Mouse (Mus musculus) brain, adult 2 months (tissue): ENCODE results near the gene Rapgef1.

Experiments used
- DNase-seq: peaks from one replicate; pipeline ENCODE4 v3.0.0; 2011; ENCODE audit warnings: low read depth, low spot score

The Rapgef1 gene

DNA sequence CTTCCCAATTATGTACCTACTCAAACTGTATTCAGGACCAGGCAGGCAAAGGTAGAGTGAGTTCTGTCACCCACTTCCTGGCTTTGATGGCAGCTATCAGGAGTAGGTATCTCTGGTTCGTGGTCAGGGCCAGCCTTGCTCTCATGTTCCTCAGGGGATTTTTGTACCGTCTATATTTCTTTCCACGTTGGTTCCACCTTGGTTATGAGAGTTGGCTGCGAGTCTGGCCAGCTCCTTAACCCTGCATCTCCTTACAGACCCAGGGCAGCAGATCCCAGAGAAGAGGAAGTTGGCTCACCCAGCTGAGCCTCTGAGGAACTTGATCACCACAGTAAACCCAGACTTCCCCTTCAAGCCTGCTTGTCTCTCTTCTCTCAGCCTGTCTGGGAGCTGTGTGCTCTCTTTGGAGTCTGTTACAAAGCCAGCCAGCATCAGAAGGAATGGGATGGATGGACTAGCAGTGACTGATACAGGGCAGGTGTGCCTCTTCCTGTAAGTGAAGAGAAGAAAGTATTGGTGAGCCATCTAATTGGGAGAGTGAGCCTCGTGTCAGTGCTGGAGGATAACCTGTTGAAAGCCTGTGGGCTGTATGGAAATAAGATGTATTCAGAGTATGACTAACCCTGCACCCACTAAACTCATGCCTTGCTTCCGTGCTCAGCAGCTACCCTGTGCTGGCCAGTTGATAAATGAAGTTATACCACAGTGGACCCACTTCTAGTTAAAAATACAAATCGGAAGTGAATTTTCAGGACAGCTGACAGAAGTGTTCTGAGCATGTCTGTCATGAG, 53.4 kb downstream of the Rapgef1 start:
- peak; percentile 40 for DNase-seq

DNA sequence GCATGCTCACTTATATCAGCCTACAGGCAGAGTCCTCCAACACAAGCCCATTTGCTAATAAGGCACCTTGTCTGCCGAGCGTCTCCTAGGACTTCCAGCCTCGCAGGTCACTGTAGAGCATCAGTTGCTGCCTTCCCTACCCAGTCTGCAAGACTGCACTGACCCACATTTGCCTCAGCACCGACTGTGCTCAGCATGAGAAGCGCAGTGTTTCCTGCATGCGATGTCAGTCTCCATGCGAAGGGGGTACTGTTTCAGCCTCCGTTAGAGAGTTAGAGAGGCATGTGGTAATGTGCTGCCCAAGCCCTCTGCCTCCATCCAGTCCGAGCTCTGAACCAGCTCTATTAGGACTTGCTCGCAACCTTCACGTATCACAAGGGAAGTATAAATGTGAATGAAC, 54.6 kb downstream of the Rapgef1 start:
- peak; percentile 51 for DNase-seq

DNA sequence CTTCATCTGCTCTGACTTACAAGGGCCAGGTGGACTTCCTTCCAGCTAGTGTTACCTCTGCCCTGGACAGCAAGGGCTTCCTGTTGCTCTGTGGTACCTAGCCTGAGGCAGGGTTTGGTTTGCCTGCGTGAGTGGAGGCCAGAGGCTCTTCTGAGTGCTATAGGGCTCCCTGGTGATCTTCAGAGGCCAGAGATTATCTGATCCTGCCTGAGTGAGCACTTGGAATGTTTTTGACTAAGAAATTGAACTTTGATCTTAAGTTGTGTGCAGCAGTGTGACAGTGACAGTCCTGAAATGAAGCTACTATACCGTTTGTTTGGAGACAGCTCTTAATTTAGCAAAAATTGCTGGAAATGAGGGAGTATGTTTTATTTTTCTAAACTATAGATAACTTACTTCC, 55.0 kb downstream of the Rapgef1 start:
- DNase-seq: no peak

DNA sequence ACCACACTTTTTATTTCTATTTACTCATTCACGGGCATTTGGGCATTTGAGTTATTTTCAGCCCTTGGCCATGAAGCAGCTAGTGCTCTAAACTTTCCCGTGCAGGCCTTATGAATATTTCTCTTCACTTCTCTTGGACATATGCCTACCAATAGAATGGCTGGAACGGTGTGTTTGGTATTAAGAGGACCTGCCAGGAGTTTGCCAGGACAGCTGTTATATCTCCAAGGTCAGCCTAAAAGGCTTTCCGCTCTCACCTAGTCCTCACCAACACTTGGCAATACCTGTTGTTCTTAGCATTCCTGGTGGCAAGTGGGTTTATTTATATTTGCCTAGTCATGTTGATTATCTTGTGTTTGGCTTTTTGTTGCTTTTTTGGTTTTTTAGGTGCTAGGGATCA, 56.3 kb downstream of the Rapgef1 start:
- no peak for DNase-seq

DNA sequence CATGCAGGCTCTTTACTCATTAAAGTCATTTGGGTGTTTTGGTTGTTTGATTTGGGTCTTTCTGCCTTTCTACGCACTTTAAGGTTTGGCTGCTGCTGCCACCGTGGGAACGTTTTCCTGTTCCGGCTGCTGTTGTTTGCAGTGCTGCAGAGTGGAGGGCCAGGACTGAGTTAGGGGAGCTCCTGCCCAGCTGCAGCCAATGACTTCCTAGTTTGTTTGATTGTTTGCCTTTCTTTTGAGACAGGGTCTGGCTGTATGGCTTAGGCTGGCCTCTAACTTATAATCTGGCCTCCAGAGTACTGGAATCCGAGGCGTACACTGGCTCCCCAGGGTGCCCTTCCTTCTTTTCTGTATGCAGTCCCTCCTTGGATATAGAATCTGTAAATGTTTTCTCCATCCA, 57.0 kb downstream of the Rapgef1 start:
- no peak for DNase-seq

DNA sequence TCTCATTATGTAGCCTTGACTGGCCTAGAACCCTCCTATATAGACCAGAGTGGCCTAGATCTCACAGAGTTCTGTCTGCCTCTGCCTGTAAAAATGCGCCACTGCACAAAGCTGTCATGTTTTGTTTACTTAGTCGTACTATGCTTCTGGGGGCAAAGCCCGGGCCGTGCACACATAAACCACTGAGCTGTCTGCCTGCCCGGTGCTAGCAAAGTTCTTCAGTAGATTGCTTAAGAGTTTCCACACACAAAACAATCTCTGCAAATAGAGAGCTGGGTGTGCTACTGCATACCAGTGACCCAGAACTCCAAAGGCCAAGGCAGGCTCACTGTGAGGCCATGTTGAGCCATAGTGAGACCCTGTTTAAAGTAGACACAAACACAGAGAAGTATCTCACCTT, 58.3 kb downstream of the Rapgef1 start:
- DNase-seq: no peak

DNA sequence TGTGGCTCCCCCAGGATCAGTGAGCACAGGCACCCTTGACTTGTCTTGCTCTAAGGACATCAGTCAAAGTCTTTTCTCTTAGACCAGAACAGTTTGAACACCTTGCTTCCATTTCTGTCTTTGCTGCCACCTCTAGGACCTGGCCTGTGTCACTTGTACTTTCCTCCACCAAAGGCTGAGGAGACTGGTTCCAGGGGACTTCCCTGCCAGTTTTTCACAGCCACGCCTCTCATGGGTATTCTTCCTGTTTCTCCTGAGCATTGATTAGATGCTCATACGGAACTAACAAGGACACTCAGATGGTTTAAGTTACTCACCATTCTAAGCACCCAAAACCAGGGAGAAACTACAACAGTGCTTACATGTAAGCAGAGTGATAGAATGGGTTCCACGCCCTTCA, 59.0 kb downstream of the Rapgef1 start:
- DNase-seq: no peak

DNA sequence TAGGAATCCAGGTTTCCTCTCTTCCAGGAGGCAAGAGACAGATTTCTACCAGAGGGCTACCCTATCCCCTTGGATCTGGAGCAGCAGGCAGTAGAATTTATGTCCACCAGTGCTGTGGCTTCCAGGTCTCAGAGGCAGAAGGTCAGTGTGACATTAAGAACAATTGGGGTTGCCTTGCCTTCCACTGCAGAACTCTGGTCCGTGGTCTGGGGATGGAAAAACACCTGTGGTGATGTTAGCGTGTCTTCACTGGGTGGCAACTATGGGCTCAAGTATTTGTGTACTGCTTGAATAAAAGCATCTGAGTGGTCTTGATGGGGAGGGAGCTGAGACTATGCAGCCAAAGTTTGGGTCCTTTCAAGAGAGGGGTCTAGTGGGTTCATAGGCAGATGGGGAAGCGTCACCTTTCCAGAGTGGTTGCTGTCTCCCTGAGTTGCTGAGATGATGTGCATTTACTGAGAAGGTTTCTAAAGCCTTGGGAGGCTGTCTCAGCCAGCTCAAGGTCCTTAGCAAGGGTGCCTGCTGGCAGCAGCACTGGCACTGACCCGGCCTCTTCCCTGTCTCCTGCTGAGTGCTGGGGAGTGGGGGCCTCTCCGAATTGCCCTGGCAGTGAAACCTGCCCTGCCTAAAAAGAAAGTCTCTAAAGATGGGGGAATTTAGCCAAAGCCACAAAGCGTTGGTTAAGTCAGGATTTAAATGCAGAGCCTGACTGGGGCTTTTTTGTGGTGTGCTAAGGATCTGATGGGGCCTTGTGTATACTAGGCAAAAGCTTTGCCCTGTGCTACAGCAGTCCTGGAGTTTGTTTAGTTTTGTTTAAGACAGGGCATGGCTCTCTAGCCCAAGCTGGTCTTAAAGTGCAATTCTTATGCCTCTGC, 60.4 kb downstream of the Rapgef1 start:
- no peak for DNase-seq

DNA sequence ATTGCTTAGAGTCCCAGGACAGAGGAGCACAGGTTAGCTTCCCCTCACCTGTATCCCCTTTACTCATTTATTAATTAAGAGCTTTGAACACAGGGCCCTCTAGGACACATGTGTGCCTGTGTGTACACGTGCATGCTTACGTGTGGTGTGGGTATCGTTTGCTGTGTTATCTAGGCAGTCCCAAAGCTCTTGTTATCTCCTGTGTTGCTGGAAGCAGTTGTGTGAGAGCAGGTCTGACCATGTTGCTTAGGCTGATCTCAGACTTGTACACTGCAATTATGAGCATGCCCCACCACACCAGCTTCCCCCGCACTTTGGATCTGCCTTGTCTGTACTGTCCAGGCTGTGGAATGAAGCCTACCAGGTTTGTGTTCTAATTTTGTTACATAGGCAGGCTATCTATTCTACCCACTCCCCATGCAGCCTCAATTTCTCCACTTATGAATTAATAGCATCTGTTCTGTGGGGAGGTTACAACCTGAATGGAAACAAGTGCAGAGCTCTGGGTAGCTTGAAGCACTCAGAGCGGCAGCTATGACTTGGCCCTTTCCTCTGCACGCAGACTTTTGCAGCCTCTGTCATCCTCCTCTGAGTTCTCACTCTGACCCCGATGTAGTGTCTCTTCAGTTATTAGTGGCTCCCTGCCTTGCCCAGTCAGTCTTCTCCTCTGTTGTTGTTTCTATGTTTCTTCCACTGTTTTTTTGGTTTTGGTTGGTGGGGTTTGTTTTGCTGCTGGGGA, 63.9 kb downstream of the Rapgef1 start:
- no peak for DNase-seq

DNA sequence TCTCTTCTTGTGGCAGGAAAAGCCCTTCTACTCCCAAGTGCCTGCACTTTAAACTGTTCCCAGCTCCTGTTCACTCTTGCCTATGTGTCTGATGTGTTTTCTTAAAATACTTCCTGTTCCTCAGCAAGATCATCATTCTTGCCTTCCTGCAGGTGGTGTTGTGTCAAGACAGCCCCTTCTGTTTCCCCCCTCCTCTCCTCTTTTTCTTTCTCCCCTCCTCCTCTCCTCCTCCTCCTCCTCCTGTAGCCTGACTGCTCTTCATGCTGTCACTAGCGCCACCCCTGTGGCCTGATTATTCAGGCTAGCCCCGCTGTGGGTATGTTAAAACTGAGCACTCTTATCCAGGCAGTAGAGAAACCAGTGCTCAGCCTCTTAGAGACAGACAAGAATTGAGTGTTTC, 65.0 kb downstream of the Rapgef1 start:
- no peak for DNase-seq

DNA sequence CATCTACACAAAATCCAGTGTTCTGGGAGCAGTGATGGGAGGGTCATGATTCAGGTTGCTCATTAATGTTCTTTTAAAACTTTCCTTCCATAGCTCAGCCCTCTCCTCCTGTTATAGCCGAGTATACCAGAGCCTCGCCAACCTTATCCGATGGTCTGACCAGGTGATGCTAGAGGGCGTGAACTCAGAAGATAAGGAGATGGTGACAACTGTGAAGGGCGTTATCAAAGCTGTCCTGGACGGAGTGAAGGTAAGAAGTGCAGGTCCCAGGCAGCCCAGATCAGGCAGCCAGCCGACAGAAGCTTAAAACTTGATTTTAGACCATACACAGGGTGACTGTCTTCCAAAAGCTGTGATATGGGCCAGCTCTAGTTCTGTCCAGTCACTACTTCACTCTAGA, 69.5 kb downstream of the Rapgef1 start:
- DNase-seq: no peak

DNA sequence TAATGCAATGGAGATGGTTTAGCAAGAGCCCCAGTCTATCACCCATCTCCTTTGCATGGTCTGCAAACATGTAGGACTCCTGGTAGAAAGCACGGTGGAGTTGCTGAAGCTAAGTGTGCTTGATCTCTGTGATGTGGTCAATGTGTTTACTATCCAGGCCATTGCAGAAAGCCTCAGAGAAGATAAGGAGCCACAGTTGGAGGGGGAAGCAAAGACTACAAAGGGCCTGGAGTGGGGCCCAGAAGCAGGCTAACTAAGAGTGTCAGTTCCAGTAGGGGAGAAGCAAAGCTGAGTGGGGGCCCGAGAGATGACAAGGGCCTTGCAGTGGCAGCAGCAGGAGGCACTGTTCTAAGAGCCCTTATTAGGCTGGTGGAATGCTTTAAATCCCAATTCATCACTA, 70.0 kb downstream of the Rapgef1 start:
- DNase-seq: no peak

DNA sequence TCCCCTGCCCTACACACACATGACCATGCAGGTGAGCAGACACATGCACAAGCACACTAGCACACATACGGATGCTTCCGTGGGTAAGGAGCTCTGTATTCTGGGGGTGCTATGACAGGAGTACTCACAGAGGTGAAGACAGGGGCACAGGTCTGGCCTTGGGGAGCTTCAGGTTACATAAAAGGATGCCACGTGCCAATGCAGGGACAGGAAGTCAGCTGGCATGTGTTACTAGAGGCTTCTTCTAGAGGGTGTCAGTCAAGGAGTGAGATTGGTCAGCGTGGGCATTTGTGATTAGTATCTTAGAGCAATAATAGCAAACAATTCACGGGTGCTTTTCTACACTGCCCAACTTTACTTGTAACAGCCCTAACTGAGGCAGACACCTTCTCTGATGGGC, 71.5 kb downstream of the Rapgef1 start:
- DNase-seq: no peak

DNA sequence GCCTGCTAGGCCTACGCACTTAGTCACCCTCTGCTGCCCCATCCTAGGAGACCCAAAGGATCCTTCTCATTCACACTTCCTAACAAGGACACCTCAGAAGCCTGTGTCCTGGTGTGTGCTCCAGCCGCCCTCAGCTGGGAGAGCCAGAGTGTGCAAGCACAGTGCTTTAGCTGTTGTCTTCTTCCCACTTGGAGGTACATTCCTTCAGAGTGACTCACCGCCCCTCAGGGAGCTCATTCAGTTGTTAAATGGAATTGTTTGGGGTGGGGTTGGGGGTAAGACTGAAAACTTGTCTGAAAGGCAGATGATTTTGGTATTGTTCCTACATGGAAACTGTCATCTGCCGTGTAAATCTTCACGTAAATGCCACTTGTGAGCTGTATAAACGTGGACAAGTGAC, 72.0 kb downstream of the Rapgef1 start:
- peak; percentile 37 for DNase-seq

DNA sequence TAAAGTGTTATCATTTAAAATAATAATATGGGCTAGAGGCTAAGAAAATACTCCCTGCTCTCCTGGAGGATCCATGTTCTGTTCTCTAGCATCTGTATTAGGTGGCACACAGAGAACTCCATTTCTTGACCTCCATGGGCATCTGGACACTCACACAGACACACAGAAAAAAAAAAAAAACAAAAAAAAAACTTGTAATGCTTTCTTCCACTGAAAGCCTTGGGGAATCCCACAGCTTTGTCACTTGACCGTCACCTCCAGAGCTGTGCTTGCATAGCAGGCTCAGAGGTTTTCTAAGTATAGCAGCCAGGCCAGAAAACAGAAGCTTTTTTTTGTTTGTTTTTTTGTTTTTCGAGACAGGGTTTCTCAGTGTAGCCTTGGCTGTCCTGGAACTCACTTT, 72.7 kb downstream of the Rapgef1 start:
- no peak for DNase-seq

DNA sequence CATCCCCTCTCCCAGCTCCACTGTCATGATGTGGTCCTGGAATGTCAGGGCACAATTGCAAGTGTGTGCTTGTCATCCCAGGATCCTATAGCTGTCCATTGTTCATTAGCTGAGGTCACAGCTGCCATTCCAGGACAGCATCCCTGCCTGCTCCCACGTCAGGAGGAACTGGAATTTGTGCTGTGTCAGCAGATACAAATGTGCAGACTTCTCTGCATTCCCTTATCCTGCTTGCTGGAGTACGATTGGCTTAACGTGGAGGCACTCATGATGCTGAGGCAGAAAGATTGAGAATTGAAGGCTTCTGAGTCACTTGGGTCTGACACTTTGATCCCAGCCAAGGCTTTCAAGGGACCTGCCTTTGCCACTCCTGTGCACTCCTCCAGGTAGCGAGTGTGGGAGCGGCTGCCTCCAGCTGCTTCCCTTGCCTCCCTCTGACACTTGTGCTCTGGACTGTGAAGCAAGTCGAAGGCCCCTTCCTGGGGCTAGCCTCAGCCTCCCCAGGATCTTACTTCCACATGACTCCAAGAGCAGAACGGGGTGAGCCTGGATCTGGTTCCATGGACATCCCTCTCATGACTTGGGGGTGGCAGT, 76.8 kb downstream of the Rapgef1 start:
- DNase-seq: no peak

DNA sequence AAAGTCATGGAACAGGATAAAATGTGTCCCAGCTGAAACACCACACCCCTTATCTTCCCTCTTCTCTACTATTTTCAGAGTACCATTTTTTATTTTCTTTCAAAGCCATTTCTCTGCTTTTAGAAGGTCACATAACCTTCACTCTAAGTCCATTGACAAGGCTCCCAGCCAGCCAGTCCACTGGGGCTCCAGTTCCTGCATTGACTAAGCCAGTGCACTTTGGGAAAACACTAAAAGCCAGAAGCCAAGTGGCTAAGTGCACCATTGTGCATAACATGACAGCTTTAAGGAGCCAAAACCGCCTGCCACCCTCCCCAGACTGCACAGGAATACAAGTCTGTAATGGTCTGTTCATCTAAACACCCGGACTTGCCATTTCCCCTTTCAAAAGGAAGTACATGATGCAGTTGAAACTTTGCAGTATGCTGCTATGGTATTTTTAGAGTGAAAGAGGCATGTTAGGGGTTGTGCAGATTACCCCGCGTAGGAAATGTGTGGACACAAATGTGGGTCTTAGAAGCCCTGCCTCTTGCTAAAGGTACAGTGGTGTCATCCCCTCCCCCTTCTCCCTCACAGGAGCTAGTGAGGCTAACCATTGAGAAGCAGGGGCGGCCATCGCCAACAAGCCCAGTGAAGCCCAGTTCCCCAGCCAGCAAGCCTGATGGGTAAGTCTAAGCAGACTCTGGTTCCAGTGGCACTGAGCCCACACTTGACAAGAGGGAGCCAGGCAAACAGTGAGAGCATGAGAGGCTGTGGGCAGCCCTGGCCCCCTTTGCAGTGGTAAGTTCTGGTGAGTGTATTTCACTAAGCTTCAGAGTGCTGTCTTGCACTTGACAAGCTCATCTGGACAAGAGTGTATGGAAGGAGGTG, 79.1 kb downstream of the Rapgef1 start:
- DNase-seq: no peak

DNA sequence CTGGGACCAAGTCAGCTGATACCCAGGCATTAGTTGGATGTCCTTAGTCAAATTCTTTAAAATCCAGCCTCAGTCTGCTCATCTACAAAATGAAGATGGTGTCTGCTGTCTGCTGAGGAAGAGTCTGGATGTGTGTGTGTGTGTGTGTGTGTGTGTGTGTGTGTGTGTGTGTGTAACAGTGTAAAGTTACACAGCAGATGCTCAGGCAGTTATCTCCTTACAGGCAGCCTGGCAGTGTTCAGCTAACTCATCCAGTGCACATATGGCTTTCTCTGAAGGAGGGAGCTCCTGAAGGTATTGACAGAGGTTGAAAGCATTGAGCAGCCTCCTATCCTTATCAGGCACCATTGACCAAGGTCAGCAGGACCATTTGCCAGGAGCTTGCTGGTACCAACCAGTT, 81.4 kb downstream of the Rapgef1 start:
- peak; percentile 61 for DNase-seq

DNA sequence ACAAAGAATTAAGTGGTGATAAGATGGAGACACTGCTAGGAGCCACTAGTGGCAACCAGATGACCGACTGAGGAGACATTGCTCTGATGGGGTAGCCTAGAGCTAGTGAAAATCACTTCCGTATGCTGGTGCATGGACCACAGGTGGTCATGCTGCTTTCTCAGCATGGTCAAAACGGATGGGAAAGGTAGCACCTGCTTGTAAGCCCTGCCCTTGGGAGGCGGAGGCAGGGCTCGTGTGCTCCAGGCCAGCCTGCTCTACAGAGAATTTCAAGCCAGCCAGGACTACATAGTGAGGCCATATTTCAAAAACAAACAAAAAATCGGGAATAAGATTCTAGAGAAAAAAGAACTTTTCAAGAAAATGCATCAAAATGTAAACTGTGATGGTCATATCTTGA, 81.9 kb downstream of the Rapgef1 start:
- DNase-seq: peak; percentile 39

DNA sequence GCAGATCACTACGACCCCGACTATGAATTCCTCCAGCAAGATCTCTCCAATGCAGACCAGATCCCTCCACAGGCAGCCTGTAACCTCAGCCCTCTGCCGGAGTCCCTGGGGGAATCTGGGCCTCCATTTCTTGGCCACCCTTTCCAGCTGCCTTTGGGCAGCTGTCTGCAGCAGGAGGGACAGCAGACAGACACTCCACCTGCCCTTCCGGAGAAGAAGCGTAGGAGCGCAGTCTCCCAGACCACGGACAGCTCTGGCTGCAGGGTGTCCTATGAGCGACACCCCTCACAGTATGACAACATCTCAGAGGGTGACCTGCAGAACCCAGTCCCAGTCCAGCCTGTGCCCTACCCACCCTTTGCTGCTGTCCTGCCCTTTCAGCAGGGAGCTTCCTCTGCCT, 82.7 kb downstream of the Rapgef1 start:
- no peak for DNase-seq
